Mouse (Mus musculus) forebrain, embryonic 12.5 days (tissue): ENCODE data around the gene D330045A20Rik. TPM values are rescaled to one million over a fixed set of nuclear protein-coding genes. Genes with fewer than 3 reads are reported as not detected.

ENCODE experiments used
- ATAC-seq: fragments of 200-750 bp; cut with Nextera tagmentation; 2 replicates; pipeline ENCODE4 v1.8.0; 2017; ENCODE audit warnings: moderate TSS enrichment; ENCODE audit not compliant: low FRiP score
- H3K27ac ChIP-seq: fragments of 300-500 bp; sonication (generic); 2 replicates; pipeline ENCODE4 v1.5.1; 2016; ENCODE audit warnings: mild to moderate bottlenecking
- H3K27me3 ChIP-seq: fragments of 300-500 bp; sonication (generic); 2 replicates; pipeline ENCODE4 v1.6.1; 2016; ENCODE audit warnings: mild to moderate bottlenecking
- H3K36me3 ChIP-seq: fragments of 300-500 bp; sonication (generic); replicated peaks from 2 replicates; pipeline ENCODE4 v1.6.1; 2016; ENCODE audit warnings: mild to moderate bottlenecking
- H3K4me1 ChIP-seq: fragments of 300-500 bp; sonication (generic); 2 replicates; pipeline ENCODE4 v1.6.1; 2016
- H3K4me2 ChIP-seq: fragments of 300-500 bp; sonication (generic); 2 replicates; pipeline ENCODE4 v1.6.1; 2016; ENCODE audit warnings: mild to moderate bottlenecking, moderate library complexity
- H3K4me3 ChIP-seq: fragments of 300-500 bp; sonication (generic); replicated peaks from 2 replicates; pipeline ENCODE4 v1.5.1; 2016; ENCODE audit warnings: mild to moderate bottlenecking
- H3K9ac ChIP-seq: fragments of 300-500 bp; sonication (generic); 2 replicates; pipeline ENCODE4 v1.6.1; 2016; ENCODE audit warnings: mild to moderate bottlenecking
- H3K9me3 ChIP-seq: fragments of 300-500 bp; sonication (generic); 2 replicates; pipeline ENCODE4 v1.6.1; 2016
- WGBS: fragments of 180-500 bp; shearing (Covaris S2); methylation state at CpG from one replicate; pipeline ENCODE4 v1.1.7; 2016; 5-methylcytosine and 5-hydroxymethylcytosine counted together
- polyA plus RNA-seq: library from polyadenylated mRNA; unstranded; fragments of >200 nt; fragmentation: Nextera tagmentation; extraction: Ambion mirVana; gene quantifications from 2 replicates; pipeline ENCODE4 v1.2.1, GENCODE M21; 2016

Gene D330045A20Rik
- polyA plus RNA-seq, 1 experiment from 2014 or later = 2.5 TPM

DNA sequence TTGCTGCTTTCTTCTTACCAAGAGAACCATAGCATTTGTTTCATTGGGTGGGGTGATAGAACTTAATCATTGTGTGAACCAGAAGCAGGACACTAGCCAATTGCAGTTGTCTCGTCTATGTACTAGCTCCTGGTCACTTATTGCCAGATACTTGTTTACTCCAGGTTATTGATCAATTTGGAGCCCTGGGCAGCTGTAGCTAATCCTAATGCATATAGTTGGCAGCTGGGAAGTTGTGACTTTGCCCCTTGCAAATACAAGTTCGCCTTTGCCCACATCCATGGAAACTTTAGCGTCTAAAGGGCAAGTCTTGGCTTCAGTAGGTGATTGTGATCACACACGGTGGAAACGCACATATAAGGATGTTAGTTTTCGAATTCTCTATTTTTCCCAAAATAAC, 116.2 kb downstream of the D330045A20Rik start:
- no peaks in the 10 kb centered on the region for H3K36me3 ChIP-seq
- H3K27me3 ChIP-seq = peaks cover 10% of the 10 kb centered on the region; the same call in 1 of the 2 replicates
- no peaks in the 10 kb centered on the region for H3K9me3 ChIP-seq
- H3K4me3 ChIP-seq = no peak overlapping the region
- no peak overlapping the region for H3K9ac ChIP-seq
- no peak overlapping the region for H3K27ac ChIP-seq
- ATAC-seq = no peak
- WGBS = 78% methylated on average over 6 of the region's 6 CpGs
- no peak overlapping the region for H3K4me2 ChIP-seq
- H3K4me1 ChIP-seq = no peaks in the 10 kb centered on the region

Other genes with a start within 250 kb of the D330045A20Rik start
- gene Trap1a, start 146.7 kb upstream of the D330045A20Rik start, polyA plus RNA-seq = not detected in 2 replicates
- 1.1 and 1.4 TPM in 2 replicates for gene Rnf128, start 82.9 kb downstream of the D330045A20Rik start, polyA plus RNA-seq
- 1.7 and 1.8 TPM in 2 replicates for gene Tbc1d8b, start 204.6 kb downstream of the D330045A20Rik start, polyA plus RNA-seq
- 0.50 TPM in 1 of 2 replicates, not detected in the other for gene Gm15013, start 234.1 kb downstream of the D330045A20Rik start, polyA plus RNA-seq